Mouse (Mus musculus) kidney, postnatal 36 days (tissue): ENCODE data around the gene Mpp6.
A peak's percentile ranks its signal among the peaks of the same experiment; 100 is the strongest.

Experiments used
- DNase-seq, 2 experiments: peaks; one replicate each; pipeline ENCODE4 v3.0.0; 2021 to 2022; ENCODE audit warnings: mixed read lengths in 2 of 2

Mpp6 gene

DNA sequence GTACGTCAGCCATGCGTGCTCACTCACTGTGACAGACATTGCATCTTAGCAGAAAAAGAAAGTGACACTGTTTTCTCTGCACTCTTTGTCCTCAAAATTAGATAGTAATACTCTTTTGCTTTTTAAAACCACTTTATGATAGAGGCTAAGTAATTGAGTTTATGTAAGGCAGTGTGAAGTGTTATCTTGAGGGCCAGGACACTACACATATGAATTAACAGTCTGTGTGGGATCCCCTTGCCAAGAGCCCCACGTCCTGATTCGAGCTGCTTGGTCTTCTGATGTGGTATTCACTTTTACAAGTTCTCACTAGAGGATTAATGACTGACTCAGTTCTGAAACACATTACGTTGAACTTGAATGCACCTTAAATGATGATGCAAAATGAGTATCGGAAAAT lies 49.8 kb downstream of the Mpp6 start:
- no peak for DNase-seq

DNA sequence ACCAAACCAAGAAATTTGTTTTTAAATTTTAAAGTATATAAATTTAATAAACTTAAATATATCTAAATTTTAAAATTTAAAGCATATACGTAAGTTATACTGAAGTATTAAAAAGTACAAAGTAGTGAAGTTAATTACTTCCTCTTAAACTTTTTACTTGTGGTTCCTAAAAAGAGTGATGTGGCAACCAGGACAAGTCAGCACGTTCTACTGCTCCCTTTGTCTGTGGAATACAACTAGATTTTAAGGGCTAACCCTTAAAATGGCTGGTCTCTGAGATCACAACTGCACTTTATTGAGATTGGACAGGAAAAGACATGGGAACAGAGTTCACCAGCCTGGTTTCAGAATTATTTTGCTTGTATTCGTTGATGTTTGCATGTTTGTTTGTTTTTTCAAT lies 53.0 kb downstream of the Mpp6 start:
- no peak for DNase-seq

DNA sequence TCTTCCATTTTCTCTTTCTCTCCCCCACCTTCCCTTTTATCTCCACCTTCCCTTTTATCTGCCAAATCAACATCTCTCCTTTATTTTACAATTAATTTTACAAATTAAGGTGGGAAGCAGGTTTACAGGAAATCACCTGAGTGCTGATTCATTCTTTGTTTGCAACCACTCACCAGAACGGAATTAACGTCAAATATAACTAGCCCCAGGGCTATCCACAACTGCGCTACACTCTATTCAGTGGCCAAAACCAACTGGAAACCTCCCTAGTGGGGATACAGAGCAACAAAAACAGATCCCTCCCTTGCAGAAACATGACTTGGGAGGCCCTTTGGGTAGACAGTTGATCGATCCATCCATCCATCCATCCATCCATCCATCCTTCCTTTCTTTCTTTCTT lies 58.8 kb downstream of the Mpp6 start:
- no peak for DNase-seq

DNA sequence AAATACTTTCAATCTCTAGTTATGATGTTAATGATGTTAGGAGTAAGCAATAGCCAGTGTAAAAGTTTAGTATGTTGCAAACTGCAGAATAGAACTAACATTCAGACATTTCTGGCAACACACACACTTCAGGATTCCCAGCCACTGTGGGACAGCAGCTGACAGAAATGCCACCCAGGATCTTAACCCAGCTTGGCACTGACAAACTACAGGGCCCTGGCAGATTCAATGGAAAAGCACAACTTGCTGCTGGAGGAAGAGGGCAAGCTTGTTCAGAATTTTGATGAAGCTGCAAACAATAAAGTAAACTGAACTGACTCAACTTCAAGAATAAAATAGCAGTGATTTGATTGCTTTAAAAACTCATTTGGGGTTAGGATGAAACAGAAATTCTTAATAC lies 59.7 kb downstream of the Mpp6 start:
- DNase-seq = no peak

DNA sequence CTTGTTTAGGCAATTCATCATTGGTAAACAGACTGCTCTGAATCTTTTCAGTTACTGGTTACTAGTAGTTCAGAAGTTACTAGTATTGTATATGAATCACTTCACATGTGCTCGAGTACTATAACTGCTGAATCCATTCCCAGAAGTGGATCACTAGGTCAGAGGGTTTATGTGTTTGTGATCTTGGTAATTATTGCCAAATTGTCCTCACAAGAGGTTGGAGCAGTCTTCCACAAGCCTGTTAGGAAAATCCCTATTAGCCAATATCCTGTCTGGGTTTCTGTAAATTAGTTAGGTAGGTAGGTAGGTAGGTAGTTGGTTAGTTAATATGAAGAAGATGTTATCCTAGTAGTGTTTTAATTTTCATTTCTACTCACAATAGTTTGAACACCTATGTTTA lies 65.7 kb downstream of the Mpp6 start:
- no peak for DNase-seq

DNA sequence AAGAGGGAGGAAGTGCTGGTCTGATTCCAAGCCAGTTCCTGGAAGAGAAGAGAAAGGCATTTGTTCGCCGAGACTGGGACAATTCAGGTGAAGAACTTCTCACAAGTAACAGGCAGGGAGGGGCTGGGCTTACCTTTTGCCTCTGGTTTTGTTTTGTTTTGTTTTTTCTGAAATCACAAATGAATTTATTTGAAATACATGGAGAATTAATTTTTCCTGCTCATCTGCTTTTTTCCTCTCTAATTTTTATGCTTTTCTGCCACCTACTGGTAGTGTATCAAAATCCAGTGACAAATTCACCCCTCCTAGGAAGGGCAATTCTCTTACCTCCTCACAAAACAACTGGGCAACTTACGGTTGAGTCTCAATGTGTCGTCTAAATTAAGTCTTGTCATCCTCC lies 70.1 kb downstream of the Mpp6 start:
- DNase-seq = peak in 1 of 2 experiments; percentile 31

DNA sequence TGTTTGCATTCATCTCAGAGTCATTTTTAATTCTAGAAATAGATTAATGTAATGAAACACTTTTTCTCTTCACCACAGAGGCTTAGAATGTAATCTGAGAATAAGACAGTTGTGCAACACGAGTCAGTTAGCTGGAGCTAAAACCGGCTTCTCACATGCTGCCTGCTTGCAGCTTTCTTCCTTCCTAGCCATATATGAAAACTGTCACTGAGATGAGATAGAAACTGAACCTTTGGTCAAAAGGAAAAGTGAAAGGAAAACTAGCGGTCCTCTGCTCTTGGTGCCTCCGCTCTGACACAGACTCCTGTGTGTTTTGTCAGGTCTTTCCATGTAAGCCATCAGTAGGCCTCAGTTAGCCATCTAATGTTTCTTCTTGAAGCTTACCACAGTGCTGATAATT lies 77.9 kb downstream of the Mpp6 start:
- DNase-seq = peak; percentile 18 to 21

DNA sequence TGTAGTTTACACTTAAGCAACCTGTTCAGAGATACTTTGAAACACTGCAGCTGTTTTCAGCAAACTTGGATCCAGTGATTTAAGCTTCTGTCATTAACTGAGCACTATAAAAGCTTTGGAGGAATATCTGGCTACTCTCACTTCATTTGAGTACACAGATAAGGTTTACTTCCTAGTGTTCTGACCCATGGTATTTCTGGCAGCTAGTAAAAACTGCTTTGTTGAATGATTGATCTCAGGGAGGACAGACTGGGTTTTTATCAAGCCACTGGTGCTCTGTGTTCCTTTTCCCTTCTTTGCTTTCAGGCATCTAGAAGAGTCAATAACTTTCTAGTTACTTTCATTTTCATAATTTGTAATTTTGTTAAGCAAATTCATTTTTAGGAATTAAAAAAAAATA lies 79.3 kb downstream of the Mpp6 start:
- DNase-seq = no peak

- DNase-seq = no peak
Measured at GRCm38 (mm10) chr6:50191605-50192004, 81.6 kb downstream of the Mpp6 start.

DNA sequence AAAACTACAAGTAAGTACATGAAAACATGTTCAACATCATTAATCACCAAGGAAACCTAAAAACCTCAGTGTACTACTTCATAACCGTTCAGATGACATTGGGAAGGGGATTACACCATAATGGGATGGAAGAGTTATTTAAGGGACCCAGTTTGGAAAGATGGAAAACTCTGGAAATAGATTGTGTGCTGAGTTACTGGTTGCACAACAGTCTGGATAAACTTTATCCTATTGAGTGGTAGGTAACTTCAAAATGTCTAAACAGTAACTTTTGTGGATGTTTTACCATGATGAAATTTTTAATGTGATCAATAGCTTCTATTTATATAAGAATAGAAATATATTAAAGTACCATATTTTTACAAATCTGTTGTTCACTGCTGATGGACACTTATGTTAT lies 82.1 kb downstream of the Mpp6 start:
- DNase-seq = no peak

DNA sequence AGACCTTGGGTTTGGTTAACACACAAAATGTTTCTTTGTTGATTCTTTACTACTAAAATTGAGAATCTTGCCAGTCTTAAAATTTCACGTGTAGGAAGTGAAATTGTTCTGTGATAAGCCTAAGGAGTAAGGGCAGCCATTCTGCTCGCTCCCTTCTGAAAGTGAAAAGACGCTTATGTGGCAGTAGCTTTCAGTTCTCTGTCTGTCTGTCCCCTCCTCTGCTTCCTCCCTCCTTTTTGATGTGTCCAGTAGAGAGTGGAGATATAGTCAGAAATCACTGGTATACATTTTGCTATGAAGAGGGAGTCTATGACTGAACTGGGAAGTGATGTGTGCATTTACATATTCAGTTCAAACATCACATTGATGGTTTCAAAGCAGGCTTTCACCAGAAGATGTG lies 82.8 kb downstream of the Mpp6 start:
- DNase-seq = no peak

DNA sequence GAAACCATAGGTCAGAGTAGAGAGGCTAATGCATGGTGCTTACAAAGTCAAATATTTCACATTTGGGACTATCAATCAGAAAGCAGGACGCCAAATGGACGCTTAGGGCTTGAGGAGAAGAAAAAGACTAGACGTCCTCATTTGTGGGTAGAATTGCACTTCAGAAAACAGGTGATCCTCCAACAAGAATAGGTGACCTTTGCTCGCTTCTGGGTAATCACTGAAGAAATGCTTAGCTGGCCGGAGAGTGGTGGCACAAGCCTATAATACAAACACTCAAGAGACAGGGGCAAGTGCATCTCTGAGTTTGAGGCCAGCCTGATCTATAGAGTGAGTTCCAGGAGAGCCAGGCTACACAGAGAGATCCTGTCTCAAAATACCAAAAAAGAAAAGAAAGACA lies 83.8 kb downstream of the Mpp6 start:
- DNase-seq = peak in 1 of 2 experiments; percentile 53

GRCm38 (mm10) chr6:50204356-50204755 lies 94.3 kb downstream of the Mpp6 start:
- no peak for DNase-seq

DNA sequence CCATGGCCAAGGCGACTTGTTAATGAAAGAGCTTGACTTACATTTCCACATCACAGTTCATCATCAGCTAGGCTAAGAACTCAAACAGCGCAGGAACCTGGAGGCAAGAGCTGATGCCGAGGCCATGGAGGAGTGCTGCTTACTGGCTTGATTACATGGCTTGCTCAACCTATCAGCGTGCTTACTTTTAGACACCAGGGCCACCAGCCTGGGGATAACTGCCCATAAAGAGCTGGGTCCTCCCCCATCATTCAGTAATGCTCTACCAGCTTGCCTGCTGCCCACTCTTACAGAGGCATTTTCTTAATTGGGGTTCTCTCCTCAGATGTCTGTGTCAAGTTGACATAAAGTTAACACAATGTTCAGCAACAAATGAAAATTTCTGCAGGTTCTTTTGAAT lies 95.1 kb downstream of the Mpp6 start:
- DNase-seq = no peak

DNA sequence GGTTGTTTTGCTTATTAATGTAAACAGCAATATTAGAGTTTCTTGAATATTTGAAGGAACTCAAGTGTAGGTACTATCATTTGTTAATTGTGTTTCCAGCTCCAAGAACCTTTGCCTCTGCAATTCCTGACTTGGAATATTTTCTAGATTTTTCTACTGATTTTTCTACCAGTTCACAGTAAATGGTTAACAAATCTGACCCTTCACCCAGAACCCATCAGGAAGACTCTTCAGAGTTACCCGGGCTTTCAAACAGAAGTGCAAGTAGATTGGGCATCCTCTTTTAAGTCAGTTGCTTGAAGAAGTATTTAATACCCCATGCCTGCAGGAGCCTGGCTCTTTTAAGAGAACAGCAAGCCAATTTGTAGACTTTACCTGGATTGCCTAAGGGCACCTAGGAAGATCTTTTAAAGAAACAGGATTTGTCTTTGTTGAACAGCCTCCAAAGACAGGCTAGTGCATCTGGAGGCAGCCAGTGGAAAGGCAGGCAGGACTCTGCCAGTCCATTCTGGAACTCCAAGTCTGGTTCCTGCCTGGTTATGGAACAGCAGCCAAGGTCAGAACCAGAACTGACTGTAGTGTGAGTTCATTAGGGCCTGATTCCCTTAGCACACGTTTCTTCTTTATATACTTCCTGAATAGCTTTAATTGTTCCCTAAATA lies 104.8 kb downstream of the Mpp6 start:
- peak; percentile 53 to 71 for DNase-seq

DNA sequence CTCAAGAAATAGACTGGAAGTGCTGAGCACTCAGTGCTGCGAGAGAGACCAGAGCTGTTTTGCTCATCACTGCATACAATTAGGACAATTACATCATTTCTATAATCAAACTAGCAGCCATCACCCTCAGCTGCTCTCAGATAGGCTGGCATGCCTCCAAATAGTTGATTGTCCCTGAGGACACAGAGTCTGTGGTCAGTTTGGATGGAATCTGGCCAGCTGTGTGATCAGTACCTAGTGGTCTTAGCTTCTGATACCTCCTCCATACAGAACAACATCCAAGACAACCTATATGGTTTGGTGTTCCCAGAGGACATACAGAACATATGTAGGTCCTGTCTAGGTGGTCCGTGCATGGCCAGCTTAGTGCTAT lies 105.3 kb downstream of the Mpp6 start:
- peak; percentile 35 to 40 for DNase-seq

- peak; percentile 51 to 75 for DNase-seq
Measured at GRCm38 (mm10) chr6:50215986-50216385, 105.9 kb downstream of the Mpp6 start.

DNA sequence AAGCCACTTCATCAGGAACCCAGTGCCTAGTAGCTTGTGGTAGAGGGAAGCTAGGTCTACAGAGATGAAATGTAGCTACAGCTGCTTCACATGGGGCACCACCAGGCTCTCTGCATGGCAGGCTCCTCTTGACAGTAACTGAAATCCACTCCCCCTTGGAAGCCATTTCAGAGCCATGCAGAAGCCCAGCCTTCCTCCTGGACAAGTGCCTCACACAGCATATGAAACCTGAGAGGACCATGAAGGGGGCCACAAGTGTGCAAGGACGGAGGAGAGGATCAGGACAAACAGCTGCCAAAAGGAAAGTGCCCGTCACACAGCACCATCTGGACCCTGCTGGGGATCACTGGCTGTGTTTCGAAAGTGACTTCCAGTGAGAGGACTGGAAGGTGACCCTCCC lies 108.6 kb downstream of the Mpp6 start:
- DNase-seq = no peak

DNA sequence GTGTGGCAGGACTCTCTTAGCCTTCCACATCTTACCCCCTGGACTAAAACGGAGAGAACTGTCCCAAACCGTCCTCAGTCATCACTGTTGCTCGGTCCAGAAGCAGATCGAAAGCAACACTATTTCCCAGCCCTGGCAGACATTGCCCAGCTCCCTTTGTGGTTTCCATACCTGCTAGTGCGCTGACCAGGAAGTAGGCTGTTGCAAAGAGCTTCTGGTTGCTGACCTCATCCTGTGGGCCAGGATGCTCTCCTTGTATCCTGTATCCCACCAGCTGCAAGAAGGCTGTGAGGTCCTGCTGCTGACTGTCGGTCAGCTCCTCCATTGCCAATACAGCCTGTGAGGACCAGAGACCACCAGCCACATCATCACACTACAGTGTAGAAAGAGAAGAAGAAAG lies 109.0 kb downstream of the Mpp6 start:
- no peak for DNase-seq

- peak; percentile 25 to 79 for DNase-seq
Measured at GRCm38 (mm10) chr6:50220863-50221262, 110.8 kb downstream of the Mpp6 start.

- DNase-seq = no peak
Measured at GRCm38 (mm10) chr6:50222351-50222750, 112.3 kb downstream of the Mpp6 start.

GRCm38 (mm10) chr6:50222986-50223385 lies 112.9 kb downstream of the Mpp6 start:
- no peak for DNase-seq

- DNase-seq = no peak
Measured at GRCm38 (mm10) chr6:50223606-50224005, 113.6 kb downstream of the Mpp6 start.

GRCm38 (mm10) chr6:50225232-50225631 lies 115.2 kb downstream of the Mpp6 start:
- no peak for DNase-seq

DNA sequence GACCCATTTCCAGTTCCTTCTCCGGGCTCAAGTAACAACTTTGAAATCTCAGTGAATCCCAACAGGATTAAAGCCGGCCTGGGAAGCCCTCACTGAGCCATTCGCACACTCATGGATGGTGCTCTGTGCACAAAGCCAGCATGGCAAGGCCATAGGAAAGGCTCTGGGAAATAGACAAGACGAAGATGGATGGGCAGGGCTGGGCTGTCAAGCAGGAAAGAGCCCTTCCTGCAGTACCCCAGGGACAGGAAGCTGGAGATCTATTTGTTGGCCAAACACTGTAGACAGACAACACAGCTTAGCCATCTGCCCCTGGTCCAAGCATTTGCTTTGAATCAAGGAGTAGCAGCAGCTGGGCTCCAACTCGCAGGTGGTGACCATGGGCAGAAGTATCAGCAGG lies 118.1 kb downstream of the Mpp6 start:
- DNase-seq = peak; percentile 18 to 25

DNA sequence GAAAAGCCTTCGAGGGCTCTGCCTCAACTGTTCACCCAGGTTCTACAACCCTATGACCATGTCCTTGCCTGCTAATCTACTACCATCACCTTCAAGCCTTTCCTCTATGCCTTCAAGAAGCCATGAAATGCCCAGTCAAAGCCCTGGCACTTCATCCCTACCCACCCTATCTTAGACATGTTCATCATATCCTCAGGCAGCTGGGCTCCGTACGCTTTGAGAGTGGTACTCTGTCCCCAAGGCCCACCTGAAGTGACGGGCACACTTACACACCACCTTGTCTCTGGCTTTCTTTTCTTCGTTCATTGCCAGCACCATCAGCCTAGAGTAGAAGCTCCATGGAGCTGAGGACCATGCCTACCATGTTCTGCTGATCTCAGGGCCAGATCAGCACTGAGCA lies 121.2 kb downstream of the Mpp6 start:
- DNase-seq = no peak
